Mouse (Mus musculus) spleen, adult 12 weeks (tissue): Measurements from ENCODE around the gene Adra1d.

Source experiments
- DNase-seq: peaks from one replicate; pipeline ENCODE4 v3.0.0; 2022; ENCODE audit warnings: low spot score

Gene Adra1d

DNA sequence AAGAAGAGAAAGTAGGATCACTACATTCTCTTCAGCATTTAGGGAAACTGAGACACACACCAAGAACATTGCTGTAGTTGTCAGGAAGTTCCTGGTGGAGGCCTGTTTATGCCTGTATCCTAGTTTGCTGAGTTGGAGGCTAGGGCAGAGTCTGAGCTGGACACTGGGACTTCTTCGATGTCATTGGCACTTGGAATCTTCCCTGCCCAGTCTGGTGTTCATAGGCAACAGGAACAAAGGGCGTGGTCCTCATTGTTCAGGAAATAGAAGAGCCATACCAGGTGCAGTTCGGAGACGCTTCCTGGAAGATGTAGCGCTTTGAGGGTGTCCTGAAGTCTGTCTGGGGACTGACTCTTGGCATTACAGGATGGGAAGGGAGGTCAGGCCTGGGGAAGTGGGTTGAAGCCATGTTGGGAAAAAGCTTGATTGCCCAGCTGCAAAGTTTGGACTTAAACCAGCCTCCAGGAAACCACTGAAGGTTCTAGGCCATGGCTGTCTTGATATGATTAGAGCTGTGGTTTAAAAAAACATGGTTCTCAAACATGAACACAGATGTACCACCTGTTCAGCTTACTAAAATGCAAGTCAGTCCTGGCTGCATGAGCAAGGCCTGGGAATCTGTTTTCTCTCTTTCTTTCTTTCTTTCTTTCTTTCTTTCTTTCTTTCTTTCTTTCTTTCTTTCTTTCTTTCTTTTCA is 65.8 kb downstream of the Adra1d start:
- no peak for DNase-seq
